Mouse (Mus musculus): ENCODE data around the gene Ahnak. TPM values are rescaled to one million over a fixed set of nuclear protein-coding genes. Genes with fewer than 3 reads are reported as not detected.

The Ahnak gene
- polyA plus RNA-seq, 1 experiment from 2014 or later, result 3.5 TPM

DNA sequence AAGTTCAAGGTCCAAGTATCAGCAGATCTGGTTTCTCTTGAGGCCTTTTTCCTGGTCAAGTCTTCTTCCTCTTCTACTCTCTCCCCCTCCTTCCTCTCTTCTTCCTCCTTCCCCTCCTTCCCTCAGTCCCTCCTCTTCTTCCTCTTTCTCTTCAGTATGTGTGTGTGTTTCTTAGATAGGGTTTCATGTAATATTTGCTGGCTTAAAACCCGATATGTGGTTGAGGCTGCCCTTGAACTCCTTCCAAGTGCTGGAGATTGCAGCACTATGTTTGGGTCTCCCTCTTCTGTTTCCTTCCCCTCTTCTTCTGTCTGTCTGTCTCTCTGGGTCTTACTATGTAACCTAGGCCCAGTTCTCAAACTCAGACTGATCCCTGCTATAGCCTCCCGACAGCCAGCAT is 73.7 kb downstream of the Ahnak start:
- no peak for ATAC-seq
- Histone ChIP-seq H3K4me2 (ENCODE audit: low read length) (no peak overlapping the region), H3K9ac (ENCODE audit: low read depth, low read length) (no peak overlapping the region), H3K4me1 (ENCODE audit: control insufficient read depth, insufficient read depth, low read depth, low read length) (peaks cover 9% of the 10 kb centered on the region; the same call in 1 of the 2 replicates), H3K36me3 (ENCODE audit: control insufficient read depth, insufficient read depth, low read length) (no peaks in the 10 kb centered on the region), H3K27ac (ENCODE audit: low read depth, low read length) (no peak overlapping the region), H3K27me3 (replicated peaks; ENCODE audit: control insufficient read depth, insufficient read depth, low read length) (no peaks in the 10 kb centered on the region), H3K9me3 (ENCODE audit: control insufficient read depth, low read length) (no peaks in the 10 kb centered on the region), H3K4me3 (ENCODE audit: low read length) (no peak overlapping the region)
- 94% methylated on average over 2 of the region's 2 CpGs for WGBS

DNA sequence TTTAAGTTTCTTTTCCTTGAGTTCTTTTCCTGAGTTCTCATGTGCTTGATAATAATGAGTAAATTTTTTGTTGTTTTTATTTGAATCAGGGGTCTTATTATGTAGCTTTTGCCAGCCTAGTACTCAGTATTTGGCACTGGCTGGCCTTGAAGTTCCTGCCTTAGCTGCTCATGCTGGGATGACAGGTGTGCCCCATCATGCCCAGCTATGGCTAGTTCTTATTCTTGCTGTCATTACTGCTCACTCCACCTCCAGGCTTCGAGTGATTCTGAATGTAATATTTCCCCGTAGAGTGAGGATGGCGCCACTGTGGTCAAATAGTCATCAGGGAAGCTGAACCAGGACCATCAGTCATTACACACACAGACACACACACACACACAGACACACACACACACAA is 74.7 kb downstream of the Ahnak start:
- WGBS, result 83% methylated on average over 3 of the region's 3 CpGs
- H3K4me1 ChIP-seq (ENCODE audit: control insufficient read depth, insufficient read depth, low read depth, low read length), result peaks cover 9% of the 10 kb centered on the region; the same call in 1 of the 2 replicates
- H3K36me3 ChIP-seq (ENCODE audit: control insufficient read depth, insufficient read depth, low read length), result no peaks in the 10 kb centered on the region
- no peak overlapping the region for H3K9ac ChIP-seq (ENCODE audit: low read depth, low read length)
- no peak overlapping the region for H3K27ac ChIP-seq (ENCODE audit: low read depth, low read length)
- no peak for ATAC-seq
- no peak overlapping the region for H3K4me3 ChIP-seq (ENCODE audit: low read length)
- no peak overlapping the region for H3K4me2 ChIP-seq (ENCODE audit: low read length)
- no peaks in the 10 kb centered on the region for H3K27me3 ChIP-seq (replicated peaks; ENCODE audit: control insufficient read depth, insufficient read depth, low read length)
- H3K9me3 ChIP-seq (ENCODE audit: control insufficient read depth, low read length), result no peaks in the 10 kb centered on the region

DNA sequence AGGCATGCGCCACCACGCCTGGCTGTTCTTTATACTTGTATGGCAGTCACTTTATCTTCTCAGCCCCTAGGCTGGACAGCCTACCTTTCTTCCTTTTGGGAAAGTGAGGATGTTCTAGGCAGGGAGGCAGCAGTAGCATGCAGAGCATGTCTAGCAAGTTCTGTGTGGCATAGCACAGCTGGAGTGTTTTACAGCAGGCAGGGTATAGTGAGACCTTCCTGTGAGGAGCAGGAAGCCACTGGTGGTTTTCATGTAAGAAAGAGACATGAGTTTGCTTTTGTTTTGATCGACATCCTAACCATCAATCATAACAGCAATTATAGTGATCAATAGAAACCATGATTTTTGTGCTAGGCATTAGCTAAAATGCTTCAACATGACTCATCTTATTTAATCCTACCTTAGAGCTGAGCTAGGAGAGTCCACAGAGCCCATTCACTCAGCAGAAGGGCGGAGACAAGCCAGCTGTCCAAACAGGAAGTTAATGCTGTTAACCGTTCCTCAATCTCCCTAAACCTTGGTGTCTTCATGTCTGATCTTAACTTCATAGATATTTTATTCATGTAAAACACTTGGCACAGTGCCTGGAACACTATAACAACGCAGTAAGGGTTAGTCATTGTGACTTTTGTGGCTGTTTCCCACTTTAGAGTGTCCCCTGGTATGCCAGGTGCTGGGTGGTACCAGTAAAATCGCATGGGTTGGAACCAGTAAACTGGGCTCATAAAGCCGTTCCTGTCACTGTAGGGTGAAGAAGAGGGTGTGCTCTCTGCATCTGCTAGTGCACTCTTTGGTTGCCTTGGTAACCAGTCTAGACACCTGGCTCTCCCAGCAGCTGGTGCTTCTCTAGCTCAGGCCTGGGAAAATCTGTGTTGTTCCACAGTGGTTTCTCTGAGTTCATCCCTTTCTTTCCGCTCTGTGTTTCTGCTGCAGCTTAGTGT is 76.8 kb downstream of the Ahnak start:
- H3K36me3 ChIP-seq (ENCODE audit: control insufficient read depth, insufficient read depth, low read length), result no peaks in the 10 kb centered on the region
- 56% methylated on average over 9 of the region's 9 CpGs for WGBS
- no peaks in the 10 kb centered on the region for H3K27me3 ChIP-seq (replicated peaks; ENCODE audit: control insufficient read depth, insufficient read depth, low read length)
- H3K4me1 ChIP-seq (ENCODE audit: control insufficient read depth, insufficient read depth, low read depth, low read length), result peaks cover 11% of the 10 kb centered on the region; the same call in 1 of the 2 replicates
- H3K9me3 ChIP-seq (ENCODE audit: control insufficient read depth, low read length), result no peaks in the 10 kb centered on the region
- peak; percentile 94 for ATAC-seq
- H3K27ac ChIP-seq (ENCODE audit: low read depth, low read length), result peak overlapping the region; percentile 42
- no peak overlapping the region for H3K4me3 ChIP-seq (ENCODE audit: low read length)
- no peak overlapping the region for H3K9ac ChIP-seq (ENCODE audit: low read depth, low read length)
- H3K4me2 ChIP-seq (ENCODE audit: low read length), result no peak overlapping the region

- H3K9ac ChIP-seq (ENCODE audit: low read depth, low read length), result no peak overlapping the region
- no peak overlapping the region for H3K4me2 ChIP-seq (ENCODE audit: low read length)
- H3K9me3 ChIP-seq (ENCODE audit: control insufficient read depth, low read length), result no peaks in the 10 kb centered on the region
- no peak overlapping the region for H3K4me3 ChIP-seq (ENCODE audit: low read length)
- no peaks in the 10 kb centered on the region for H3K36me3 ChIP-seq (ENCODE audit: control insufficient read depth, insufficient read depth, low read length)
- ATAC-seq, result no peak
- H3K27me3 ChIP-seq (replicated peaks; ENCODE audit: control insufficient read depth, insufficient read depth, low read length), result no peaks in the 10 kb centered on the region
- H3K4me1 ChIP-seq (ENCODE audit: control insufficient read depth, insufficient read depth, low read depth, low read length), result peaks cover 19% of the 10 kb centered on the region
- 78% methylated on average over 5 of the region's 5 CpGs for WGBS
- no peak overlapping the region for H3K27ac ChIP-seq (ENCODE audit: low read depth, low read length)
These were observed 78.2 kb downstream of the Ahnak start for GRCm38 (mm10) chr19:9067292-9067691.

- H3K4me2 ChIP-seq (ENCODE audit: low read length), result no peak overlapping the region
- 60% methylated on average over 8 of the region's 8 CpGs for WGBS
- H3K9ac ChIP-seq (ENCODE audit: low read depth, low read length), result no peak overlapping the region
- no peaks in the 10 kb centered on the region for H3K9me3 ChIP-seq (ENCODE audit: control insufficient read depth, low read length)
- ATAC-seq, result no peak
- peaks cover 19% of the 10 kb centered on the region for H3K4me1 ChIP-seq (ENCODE audit: control insufficient read depth, insufficient read depth, low read depth, low read length)
- no peaks in the 10 kb centered on the region for H3K27me3 ChIP-seq (replicated peaks; ENCODE audit: control insufficient read depth, insufficient read depth, low read length)
- no peak overlapping the region for H3K4me3 ChIP-seq (ENCODE audit: low read length)
- no peak overlapping the region for H3K27ac ChIP-seq (ENCODE audit: low read depth, low read length)
- H3K36me3 ChIP-seq (ENCODE audit: control insufficient read depth, insufficient read depth, low read length), result no peaks in the 10 kb centered on the region
These were observed 80.7 kb downstream of the Ahnak start for GRCm38 (mm10) chr19:9069687-9070307.

- H3K4me1 ChIP-seq (ENCODE audit: control insufficient read depth, insufficient read depth, low read depth, low read length), result peaks cover 19% of the 10 kb centered on the region
- ATAC-seq, result no peak
- H3K27me3 ChIP-seq (replicated peaks; ENCODE audit: control insufficient read depth, insufficient read depth, low read length), result no peaks in the 10 kb centered on the region
- 89% methylated on average over 2 of the region's 2 CpGs for WGBS
- H3K9me3 ChIP-seq (ENCODE audit: control insufficient read depth, low read length), result no peaks in the 10 kb centered on the region
- no peak overlapping the region for H3K27ac ChIP-seq (ENCODE audit: low read depth, low read length)
- H3K4me3 ChIP-seq (ENCODE audit: low read length), result no peak overlapping the region
- H3K4me2 ChIP-seq (ENCODE audit: low read length), result no peak overlapping the region
- H3K36me3 ChIP-seq (ENCODE audit: control insufficient read depth, insufficient read depth, low read length), result no peaks in the 10 kb centered on the region
- H3K9ac ChIP-seq (ENCODE audit: low read depth, low read length), result no peak overlapping the region
These were observed 81.2 kb downstream of the Ahnak start for GRCm38 (mm10) chr19:9070316-9070715.

GRCm38 (mm10) chr19:9071456-9072156 is 82.5 kb downstream of the Ahnak start:
- whole genome bisulfite sequencing, result 31% methylated on average over 7 of the region's 7 CpGs
- H3K27me3 ChIP-seq (replicated peaks; ENCODE audit: control insufficient read depth, insufficient read depth, low read length), result no peaks in the 10 kb centered on the region
- H3K9ac ChIP-seq (ENCODE audit: low read depth, low read length), result no peak overlapping the region; the same call in 1 of the 2 replicates
- ATAC-seq, result peak; percentile 75
- H3K27ac ChIP-seq (ENCODE audit: low read depth, low read length), result peak overlapping the region; percentile 48
- no peak overlapping the region for H3K4me2 ChIP-seq (ENCODE audit: low read length)
- no peak overlapping the region for H3K4me3 ChIP-seq (ENCODE audit: low read length)
- H3K4me1 ChIP-seq (ENCODE audit: control insufficient read depth, insufficient read depth, low read depth, low read length), result peaks cover 12% of the 10 kb centered on the region
- H3K36me3 ChIP-seq (ENCODE audit: control insufficient read depth, insufficient read depth, low read length), result no peaks in the 10 kb centered on the region
- H3K9me3 ChIP-seq (ENCODE audit: control insufficient read depth, low read length), result no peaks in the 10 kb centered on the region

DNA sequence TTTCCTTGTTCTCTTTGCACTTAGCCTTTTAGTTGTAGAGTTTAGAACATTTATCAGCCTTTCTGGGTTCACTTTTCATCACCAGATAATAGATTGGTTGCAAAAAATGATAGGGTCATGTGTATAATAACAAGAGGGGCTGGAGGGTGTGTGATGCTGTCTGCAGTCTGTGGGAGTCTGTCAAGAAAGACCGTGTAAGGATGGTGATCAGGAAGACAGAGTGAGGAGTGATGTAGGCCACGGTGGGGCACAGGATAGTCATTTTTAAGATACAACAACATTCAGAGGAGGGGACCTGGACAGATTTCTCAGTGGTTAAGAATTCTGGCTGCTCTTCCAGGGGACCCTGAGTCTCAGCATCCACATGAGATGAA is 83.1 kb downstream of the Ahnak start:
- WGBS, result 75% methylated on average over 2 of the region's 2 CpGs
- H3K4me1 ChIP-seq (ENCODE audit: control insufficient read depth, insufficient read depth, low read depth, low read length), result peaks cover 11% of the 10 kb centered on the region
- no peaks in the 10 kb centered on the region for H3K36me3 ChIP-seq (ENCODE audit: control insufficient read depth, insufficient read depth, low read length)
- peak overlapping the region; percentile 48; the same call in 1 of the 2 replicates for H3K27ac ChIP-seq (ENCODE audit: low read depth, low read length)
- H3K4me3 ChIP-seq (ENCODE audit: low read length), result no peak overlapping the region
- H3K27me3 ChIP-seq (replicated peaks; ENCODE audit: control insufficient read depth, insufficient read depth, low read length), result no peaks in the 10 kb centered on the region
- H3K4me2 ChIP-seq (ENCODE audit: low read length), result no peak overlapping the region
- H3K9me3 ChIP-seq (ENCODE audit: control insufficient read depth, low read length), result no peaks in the 10 kb centered on the region
- ATAC-seq, result no peak
- no peak overlapping the region for H3K9ac ChIP-seq (ENCODE audit: low read depth, low read length)

Data from hindbrain, embryonic 16.5 days (tissue).